Mouse (Mus musculus) retina, embryonic 14.5 days (tissue): Measurements from ENCODE around the gene E130308A19Rik.
A peak's percentile ranks its signal among the peaks of the same experiment; 100 is the strongest.

ENCODE experiments used
- DNase-seq: peaks from one replicate; pipeline ENCODE4 v3.0.0-alpha.2; 2015; ENCODE audit warnings: low spot score

Gene E130308A19Rik

GRCm38 (mm10) chr4:59625998-59626910 is at the start of gene E130308A19Rik:
TSS of gene E130308A19Rik (plus strand) at chr4:59626211.
- DNase-seq, result peak; percentile 87

DNA sequence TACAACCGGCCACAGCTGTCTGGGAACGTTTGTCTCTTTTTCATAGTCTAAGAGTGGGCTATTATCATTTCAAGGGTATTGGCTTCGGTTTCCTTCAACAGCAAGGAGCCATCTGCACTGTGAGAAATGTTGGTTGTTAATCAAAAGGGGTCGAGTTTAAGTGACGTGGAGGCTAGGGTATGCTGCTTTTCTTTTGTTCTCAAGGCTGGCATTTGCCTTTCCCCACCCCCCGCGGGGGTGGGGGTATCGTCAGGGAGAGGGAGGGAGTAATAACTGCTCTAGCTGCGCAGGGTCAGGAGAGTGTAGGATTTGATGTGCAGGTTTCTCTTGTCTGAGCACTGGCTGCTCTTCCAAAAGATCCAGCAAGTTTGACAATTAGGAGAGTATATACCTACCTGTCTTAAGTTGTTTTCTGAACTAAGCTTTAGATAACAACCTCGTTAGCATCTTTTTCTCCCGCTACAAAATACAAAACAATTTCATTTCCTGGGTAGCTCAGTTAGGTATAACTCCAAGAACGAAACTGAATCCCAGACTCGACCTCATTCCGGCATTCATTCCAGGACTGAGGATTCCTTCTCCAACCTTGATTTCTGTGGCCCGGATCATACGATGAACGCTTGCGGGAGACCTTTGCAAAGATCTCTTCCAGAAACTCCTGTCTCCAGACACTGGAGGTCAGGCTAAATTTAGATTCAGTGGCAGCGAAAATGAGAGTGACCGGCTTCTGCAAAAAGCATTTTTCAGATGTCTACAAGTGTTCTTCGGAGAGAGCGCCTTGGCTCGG is 45.3 kb upstream of the E130308A19Rik start:
- DNase-seq, result peak; percentile 62

DNA sequence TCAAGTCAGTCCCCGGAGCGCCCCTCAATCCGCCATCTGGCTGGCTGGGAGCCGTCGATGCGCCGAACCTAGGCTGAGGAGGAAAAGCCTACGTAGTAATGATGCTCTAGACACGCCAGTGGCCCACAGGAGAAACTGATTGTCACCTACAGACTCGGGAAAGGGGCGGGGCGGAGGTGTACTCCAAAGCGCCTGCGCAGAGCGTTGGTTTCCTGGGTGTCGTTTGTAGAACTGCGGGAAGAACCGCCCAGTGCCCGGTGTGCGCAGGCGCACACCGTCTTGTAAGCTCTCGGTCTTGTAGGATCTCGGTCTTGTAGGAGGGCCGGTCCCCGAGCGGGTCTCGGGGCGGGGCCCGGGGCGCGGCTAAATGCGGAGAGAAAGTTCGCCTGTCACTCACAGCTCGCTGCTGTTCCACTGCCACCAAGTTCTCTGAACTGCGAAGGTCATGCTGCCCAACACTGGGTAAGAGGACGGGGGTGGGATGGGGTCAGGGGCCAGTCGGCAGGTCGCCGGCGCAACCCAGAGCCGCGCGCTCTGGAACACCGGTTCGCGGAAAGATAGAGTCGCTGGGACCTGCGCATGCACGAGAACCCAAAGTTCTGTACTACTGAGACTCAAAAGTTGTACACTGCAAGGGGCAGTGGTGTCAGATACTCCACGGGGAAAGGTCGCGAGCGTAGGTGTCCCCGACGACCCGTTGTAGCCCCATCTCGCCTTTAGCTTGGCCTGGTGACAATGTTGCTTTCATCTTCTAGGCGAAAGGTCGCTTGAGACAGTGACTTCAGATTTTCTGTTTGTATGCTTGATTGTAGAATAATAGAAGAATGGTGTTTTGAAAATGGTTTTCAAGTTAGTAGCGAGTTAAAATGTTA is 44.5 kb upstream of the E130308A19Rik start, which contains the start of gene Hsdl2:
Hsdl2 (plus strand) TSS at position 250 of the 872 bp plus-strand sequence.
- peak; percentile 100 for DNase-seq

GRCm38 (mm10) chr4:59582186-59582585 is 43.8 kb upstream of the E130308A19Rik start:
- no peak for DNase-seq

DNA sequence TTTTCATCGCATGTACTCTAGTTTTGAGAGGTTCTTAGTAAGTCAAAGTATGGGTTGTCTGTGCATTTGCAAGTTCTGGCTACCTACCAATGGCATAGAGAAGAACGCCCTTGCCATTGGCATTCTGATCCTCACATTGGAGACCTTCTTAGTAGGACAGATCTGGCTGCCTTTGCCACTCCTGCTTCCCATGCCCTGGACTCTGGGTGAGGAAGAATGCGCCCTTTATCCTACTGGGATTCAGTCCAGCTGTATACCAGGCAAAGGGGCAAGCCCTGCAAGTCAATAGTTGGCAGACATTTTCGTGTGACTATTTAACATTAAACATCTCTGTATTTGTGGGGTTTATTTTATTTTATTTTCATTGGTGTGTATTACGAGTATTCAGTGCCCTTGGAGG is 40.9 kb upstream of the E130308A19Rik start:
- DNase-seq, result no peak

- DNase-seq, result no peak
Observed at GRCm38 (mm10) chr4:59587215-59587871, 38.7 kb upstream of the E130308A19Rik start.

DNA sequence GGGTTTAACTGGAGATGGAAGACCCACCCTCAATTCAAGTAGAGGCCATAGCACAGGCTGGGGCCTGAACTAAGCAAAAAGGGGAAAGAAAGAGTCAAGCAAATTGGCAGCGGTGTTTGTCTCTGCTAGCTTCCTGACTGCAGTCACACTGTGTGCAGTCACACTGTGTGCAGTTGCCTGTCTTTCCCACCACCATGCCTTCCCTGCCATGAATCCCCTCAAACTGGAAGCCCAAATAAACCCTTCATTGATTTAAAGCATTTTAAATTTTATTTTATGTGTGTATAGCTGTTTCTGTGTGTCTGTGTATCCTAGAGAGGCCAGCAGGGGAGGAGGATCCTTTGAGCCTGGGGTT is 38.2 kb upstream of the E130308A19Rik start:
- DNase-seq, result no peak

DNA sequence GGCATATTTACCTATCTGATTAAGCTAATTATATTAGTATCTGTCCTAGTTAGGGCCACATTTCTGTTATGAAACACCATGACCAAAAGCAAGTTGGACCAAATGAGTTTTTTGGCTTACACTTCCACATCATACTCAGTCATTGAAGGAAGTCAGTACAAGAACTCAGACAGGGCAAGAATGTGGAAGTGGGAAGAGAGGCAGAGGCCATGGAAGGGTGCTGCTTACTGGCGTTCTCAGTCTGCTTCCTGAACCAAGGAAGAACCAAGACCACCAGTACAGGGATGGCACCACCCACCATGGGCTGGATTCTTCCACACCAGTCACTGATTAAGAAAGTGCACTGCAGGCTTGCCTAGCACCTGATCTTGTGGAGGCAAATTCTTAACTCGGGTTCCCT is 31.4 kb upstream of the E130308A19Rik start:
- DNase-seq, result no peak

DNA sequence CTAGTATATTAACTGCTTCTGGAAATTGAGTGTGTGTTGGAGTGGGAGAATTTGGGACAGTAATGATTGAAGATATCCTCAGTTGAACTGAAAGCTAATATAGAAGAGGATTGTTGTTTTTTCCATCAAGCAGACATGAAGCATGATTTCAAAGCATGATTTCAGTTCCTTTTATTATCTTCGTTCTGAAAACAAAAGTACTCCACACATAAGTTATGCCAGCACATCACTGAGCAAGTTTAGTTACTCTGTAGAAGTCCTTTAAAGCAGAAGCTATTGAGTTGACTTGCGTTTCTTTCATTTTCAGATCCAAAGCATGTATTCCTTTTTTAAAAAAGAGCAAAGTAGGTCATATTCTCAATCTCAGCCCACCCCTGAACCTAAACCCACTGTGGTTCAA is 29.5 kb upstream of the E130308A19Rik start:
- DNase-seq, result no peak

DNA sequence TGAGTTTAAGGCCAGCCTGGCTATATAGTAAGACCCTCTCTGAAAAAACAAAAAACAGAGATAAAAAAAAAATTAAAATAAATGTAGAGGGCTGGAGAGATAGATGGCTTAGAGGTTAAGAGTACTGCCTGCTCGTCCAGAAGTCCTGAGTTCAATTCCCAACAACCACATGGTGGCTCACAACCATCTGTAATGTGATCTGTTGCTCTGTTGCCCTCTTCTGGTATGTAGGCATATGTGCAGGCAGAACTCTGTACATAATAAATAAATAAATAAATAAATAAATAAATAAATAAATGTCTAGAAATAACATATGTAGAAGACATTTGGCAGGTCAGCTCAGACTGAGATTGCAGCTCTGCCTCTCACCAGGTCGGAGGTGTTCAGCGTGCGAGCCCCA is 23.3 kb upstream of the E130308A19Rik start:
- DNase-seq, result no peak

GRCm38 (mm10) chr4:59604892-59605291 is 21.1 kb upstream of the E130308A19Rik start:
- no peak for DNase-seq

DNA sequence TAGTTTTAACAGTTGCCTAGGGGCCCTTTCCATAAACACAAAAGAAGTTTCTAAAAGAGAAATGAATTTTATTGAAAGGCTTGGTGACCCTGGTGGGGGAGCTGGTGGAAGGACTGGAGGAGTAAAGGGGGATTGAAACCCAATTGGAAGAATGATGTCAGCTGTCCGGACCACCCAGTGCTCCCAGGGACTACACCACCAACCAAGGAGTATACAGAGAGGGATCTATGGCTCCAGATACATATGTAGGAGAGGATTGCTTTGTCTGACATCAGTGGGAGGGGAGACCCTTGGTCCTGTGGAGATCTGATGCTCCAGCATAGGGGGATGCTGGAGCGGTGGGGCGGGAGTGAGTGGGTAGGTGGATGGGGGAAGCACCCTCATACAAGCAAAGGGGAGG is 20.5 kb upstream of the E130308A19Rik start:
- DNase-seq, result no peak

DNA sequence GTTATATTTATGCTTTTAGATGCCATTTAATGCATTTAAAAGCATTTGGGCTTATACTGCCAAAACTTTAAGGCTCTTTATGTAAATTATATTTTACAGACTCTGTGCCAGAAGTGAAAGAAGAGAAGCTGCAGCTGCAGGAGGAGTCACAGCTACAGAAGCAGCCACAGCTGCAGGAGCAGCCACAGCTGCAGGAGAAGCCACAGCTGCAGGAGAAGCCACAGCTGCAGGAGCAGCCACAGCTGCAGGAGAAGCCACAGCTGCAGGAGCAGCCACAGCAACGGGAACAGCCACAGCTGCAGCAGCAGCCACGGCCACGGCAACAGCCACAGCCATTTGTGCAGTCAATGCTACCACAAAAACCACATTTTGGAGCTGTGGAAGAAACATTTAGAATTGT is 15.6 kb upstream of the E130308A19Rik start:
- no peak for DNase-seq

DNA sequence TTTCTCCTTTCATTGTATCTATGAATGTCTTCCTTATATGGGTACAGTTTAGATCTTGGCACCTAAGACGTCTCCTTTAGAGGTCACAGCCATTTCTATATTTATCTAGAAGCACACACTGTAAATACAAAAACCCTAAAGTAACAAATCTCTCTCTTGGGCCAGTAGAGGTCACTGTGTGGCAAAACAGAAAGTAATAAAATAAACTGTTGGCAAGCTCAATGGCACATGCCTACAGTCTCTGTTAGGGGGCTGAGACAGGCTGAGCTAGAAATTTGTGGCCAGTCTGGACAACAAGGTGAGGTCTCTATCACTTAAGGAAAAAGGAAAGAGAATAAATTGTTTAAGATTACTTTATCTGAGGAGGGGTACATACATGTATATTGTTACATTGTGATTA is 11.0 kb upstream of the E130308A19Rik start:
- DNase-seq, result peak; percentile 57

- no peak for DNase-seq
Observed at GRCm38 (mm10) chr4:59619611-59620245, 6.3 kb upstream of the E130308A19Rik start.

DNA sequence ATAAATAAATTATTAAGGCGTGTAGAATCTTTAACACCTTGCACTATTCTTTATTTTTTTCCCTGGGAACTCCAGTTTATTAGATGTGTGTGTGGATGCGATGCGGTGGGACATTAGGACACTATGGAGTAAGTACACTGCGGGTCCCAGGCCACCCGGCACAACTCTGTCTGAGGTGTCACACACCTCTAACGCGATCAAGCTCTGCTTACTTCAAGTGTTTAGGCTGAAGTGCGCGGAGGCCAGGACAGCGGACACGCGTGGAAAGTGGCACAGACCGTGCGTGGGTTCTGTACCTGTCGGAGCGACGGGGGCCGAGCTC is 374 bp upstream of the E130308A19Rik start:
- no peak for DNase-seq

DNA sequence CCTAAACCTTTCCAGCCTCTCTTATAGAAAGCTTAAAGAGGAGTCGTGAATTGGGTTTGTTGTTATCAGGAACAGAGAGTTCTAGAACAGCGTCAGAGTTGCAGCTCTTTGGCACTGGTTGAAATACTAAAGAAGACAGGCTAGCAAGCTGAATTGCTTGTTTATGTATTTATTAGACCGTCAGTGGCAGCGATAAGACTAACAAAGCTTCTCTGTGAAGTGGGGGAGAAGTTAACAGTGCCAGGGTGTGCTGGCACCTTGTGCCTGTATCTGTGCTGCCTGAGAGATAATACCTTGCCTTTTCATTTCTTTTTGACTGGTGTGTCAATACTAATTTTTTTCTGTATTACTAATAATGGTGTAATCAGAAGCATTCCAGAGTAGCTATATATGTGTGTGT is 2.2 kb downstream of the E130308A19Rik start:
- DNase-seq, result no peak

DNA sequence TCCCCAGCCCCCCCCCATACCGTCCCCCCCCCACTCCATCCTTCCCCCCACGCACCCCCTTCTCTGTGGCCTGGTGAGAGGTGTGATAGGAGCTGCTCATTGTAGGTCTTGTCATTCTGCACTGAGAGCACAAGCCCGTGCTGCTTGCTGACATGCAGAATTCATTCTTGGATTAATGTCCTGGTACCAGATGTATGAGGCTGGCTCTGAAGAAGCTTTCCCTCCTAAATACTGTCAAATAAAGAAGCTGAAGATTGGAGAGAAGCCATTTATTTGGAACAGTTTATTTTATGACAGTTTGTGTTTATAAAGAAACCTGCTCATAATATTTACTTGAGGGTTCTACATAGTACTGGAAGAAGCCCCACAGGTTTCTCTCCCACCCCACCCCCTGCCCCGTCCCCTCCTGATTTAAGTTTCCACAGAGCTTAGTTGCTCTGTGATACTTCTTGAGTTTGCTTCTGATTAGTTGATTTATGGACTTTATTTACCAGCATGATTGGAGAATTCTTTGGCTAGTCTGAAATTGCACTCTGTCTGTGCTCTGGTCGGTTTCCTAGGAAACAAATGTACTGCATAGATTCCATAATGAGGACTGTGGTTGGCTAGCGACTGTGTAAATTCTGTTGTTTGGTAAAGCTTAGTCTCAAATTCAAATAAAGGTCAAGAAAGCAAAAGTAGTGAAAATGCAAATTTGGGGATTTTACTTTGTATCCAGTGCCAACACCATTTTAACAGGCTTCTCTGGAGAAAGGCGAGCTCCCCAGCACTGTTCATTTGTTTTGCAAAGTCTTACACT is 3.3 kb downstream of the E130308A19Rik start:
- DNase-seq, result no peak

- no peak for DNase-seq
Observed at GRCm38 (mm10) chr4:59630122-59630521, 4.1 kb downstream of the E130308A19Rik start.

- no peak for DNase-seq
Observed at GRCm38 (mm10) chr4:59634532-59634931, 8.5 kb downstream of the E130308A19Rik start.
